Mouse (Mus musculus): Measurements from ENCODE around the gene Rab3c.

Gene Rab3c

GRCm38 (mm10) chr13:110280563-110281144 is at the start of gene Rab3c:
Gene Rab3c (minus strand): TSS chr13:110280996.
- DNase-seq (ENCODE audit: low spot score) = no peak

GRCm38 (mm10) chr13:110318746-110319145 is 38.0 kb upstream of the Rab3c start:
- no peak for DNase-seq (ENCODE audit: low spot score)

- no peak for DNase-seq (ENCODE audit: low spot score)
Observed at GRCm38 (mm10) chr13:110307188-110307587, 26.4 kb upstream of the Rab3c start.

GRCm38 (mm10) chr13:110297112-110297511 is 16.3 kb upstream of the Rab3c start:
- no peak for DNase-seq (ENCODE audit: low spot score)

- DNase-seq (ENCODE audit: low spot score) = no peak
Observed at GRCm38 (mm10) chr13:110288499-110288898, 7.7 kb upstream of the Rab3c start.

- no peak for DNase-seq (ENCODE audit: low spot score)
Observed at GRCm38 (mm10) chr13:110283781-110284180, 3.0 kb upstream of the Rab3c start.

GRCm38 (mm10) chr13:110280028-110280562 is 701 bp downstream of the Rab3c start:
- DNase-seq (ENCODE audit: low spot score) = peak; percentile 86

GRCm38 (mm10) chr13:110278976-110279736 is 1.6 kb downstream of the Rab3c start:
- DNase-seq (ENCODE audit: low spot score) = no peak

- DNase-seq (ENCODE audit: low spot score) = no peak
Observed at GRCm38 (mm10) chr13:110277709-110278108, 3.1 kb downstream of the Rab3c start.

- DNase-seq (ENCODE audit: low spot score) = no peak
Observed at GRCm38 (mm10) chr13:110275471-110275870, 5.3 kb downstream of the Rab3c start.

- DNase-seq (ENCODE audit: low spot score) = no peak
Observed at GRCm38 (mm10) chr13:110260649-110261048, 20.1 kb downstream of the Rab3c start.

- no peak for DNase-seq (ENCODE audit: low spot score)
Observed at GRCm38 (mm10) chr13:110251453-110251852, 29.3 kb downstream of the Rab3c start.

- no peak for DNase-seq (ENCODE audit: low spot score)
Observed at GRCm38 (mm10) chr13:110248481-110248880, 32.3 kb downstream of the Rab3c start.

- DNase-seq (ENCODE audit: low spot score) = no peak
Observed at GRCm38 (mm10) chr13:110238970-110239369, 41.8 kb downstream of the Rab3c start.

- DNase-seq (ENCODE audit: low spot score) = no peak
Observed at GRCm38 (mm10) chr13:110237209-110237935, 43.4 kb downstream of the Rab3c start.

- DNase-seq (ENCODE audit: low spot score) = no peak
Observed at GRCm38 (mm10) chr13:110233364-110233763, 47.4 kb downstream of the Rab3c start.

- no peak for DNase-seq (ENCODE audit: low spot score)
Observed at GRCm38 (mm10) chr13:110231086-110231688, 49.6 kb downstream of the Rab3c start.

- DNase-seq (ENCODE audit: low spot score) = no peak
Observed at GRCm38 (mm10) chr13:110230046-110230445, 50.8 kb downstream of the Rab3c start.

GRCm38 (mm10) chr13:110219195-110219594 is 61.6 kb downstream of the Rab3c start:
- DNase-seq (ENCODE audit: low spot score) = no peak

GRCm38 (mm10) chr13:110218497-110218896 is 62.3 kb downstream of the Rab3c start:
- no peak for DNase-seq (ENCODE audit: low spot score)

- no peak for DNase-seq (ENCODE audit: low spot score)
Observed at GRCm38 (mm10) chr13:110211526-110212075, 69.2 kb downstream of the Rab3c start.

- DNase-seq (ENCODE audit: low spot score) = no peak
Observed at GRCm38 (mm10) chr13:110198906-110199305, 81.9 kb downstream of the Rab3c start.
